Mouse (Mus musculus): Measurements from ENCODE around the gene Arhgap8. TPM values are rescaled to one million over a fixed set of nuclear protein-coding genes. Genes with fewer than 3 reads are reported as not detected.

Arhgap8 gene
- under 1 TPM; 0.30 to 0.60 TPM for total RNA-seq (2021)

DNA sequence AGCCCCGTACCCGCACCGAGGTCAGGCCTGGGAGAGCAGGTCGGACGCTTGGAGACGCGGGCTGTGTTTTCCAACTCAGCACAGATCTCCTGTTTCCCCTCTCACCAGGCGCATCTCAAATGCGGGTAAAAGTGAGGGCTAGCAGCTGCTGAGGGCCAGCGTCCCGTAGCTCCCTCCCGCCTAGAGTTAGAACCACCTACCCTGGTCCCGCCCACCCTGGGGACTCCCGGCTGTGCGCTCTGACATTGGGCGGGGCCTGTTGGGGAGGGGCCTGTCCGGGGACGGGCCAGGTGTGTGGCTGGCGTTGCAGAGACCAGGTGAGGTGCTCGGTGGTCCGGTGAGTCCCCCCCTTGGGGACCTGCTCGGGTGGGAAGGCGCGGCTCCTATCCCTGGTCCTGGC lies at the start of gene Arhgap8:
Gene Arhgap8, plus strand, starts transcription at position 262 of the 400 bp plus-strand sequence.
- no peak for DNase-seq (ENCODE audit: extremely low spot score in 1 of 2, low spot score in 2 of 2)
- intact Hi-C loops (cut with DNase I), result no loop called here

DNA sequence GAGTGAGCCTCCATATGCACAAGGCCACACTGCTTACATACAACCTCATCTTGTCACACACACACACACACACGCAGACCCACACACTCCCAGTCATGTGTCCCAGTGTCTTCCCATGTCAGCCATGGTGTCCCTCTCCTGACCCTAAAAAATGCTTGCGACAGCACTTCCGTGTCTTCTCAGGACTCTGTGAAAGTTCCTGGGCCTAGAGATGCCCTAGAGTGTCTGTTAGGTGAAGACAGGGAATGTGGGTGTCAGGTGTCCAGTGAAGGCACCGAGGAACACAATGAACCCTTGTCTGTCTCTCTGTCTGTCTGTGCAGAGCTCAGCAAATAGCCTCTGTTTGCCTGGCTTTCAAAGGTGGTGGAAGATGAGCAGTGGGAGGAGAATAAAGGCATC lies 49.2 kb upstream of the Arhgap8 start:
- no peak for DNase-seq (ENCODE audit: extremely low spot score in 1 of 2, low spot score in 2 of 2)
- intact Hi-C loops (cut with DNase I), result no loop called here

DNA sequence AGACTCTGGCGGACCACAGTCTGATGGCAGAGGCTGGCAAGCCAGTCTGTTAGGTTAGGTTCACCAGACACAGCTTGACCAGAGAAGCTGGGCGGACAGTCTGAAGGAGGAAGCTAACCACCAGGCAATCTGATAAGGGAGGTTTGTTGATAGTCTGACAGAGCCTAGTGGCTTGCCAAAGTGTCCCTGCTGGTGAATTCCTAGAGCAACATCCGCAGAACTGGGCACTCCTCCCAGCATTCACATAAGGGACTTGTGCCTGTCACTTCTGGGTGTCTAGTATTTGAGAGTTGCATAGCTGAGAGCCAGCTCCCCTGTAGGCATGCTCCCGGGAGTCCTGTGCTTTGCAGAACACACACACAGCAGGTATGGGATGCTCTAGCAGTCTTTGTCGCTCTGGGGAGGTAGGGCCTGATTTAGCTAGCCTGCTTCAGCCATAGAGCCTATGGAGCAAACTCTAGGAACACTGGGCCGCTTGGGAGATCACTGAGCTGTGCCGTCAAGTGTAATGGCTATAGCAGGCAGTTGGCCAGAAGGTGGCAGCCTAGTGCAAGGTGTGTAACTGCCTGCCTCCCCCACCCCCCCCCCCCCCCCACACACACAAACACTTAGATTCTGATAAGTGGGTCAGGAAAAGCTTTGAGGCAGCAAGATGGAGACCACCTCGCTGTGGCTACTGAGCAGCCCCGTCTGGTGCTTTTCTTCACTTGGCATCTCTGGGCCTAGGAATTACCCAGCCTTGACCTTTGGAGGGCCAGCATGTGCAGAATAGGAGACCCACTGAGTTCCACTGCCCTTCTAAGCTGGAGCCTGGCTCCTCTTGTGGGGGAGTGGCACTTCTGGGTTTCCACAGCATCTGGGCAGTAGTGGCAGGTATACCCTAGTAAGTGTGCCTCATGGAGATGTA lies 48.2 kb upstream of the Arhgap8 start:
- intact Hi-C loops (cut with DNase I), result no loop called here
- peak in 1 of 2 experiments; percentile 75 for DNase-seq (ENCODE audit: extremely low spot score in 1 of 2, low spot score in 2 of 2)

DNA sequence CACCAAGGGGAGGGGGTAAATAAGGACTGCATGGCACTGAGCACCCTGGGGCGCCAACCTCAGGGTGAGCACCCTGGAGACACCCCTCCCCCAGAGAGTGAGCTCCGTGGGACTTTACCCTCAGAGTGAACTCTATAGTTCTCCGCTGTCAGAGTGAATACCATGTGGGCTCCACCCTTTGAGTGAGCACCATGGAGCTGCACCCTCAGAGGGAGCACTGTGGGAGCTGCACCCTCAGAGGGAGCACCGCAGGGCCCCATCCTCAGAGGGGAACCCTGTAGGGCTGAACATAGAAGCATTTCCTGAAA lies 47.6 kb upstream of the Arhgap8 start:
- no peak for DNase-seq (ENCODE audit: extremely low spot score in 1 of 2, low spot score in 2 of 2)
- intact Hi-C loops (cut with DNase I), result no loop called here

DNA sequence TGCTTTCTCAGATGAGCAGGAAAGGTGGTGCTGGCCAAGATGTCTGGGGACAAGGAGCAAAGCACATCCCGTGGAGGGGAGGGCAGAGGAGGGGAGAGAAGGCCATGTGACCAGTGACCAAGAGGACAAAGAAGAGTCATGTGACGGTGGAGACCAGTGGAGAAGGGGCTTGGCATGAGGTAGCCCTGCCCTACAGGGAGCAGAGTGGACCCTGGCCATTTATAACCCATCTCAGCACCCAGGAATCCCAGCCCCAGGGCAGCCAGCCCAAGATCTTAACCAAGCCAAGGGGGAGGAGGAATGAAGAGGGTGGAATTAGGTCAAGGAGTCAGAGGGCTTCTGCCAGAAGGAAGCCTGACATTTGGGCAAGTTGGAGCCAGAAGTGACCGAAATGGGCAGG lies 47.2 kb upstream of the Arhgap8 start:
- DNase-seq (ENCODE audit: extremely low spot score in 1 of 2, low spot score in 2 of 2), result no peak
- intact Hi-C loops (cut with DNase I), result no loop called here

DNA sequence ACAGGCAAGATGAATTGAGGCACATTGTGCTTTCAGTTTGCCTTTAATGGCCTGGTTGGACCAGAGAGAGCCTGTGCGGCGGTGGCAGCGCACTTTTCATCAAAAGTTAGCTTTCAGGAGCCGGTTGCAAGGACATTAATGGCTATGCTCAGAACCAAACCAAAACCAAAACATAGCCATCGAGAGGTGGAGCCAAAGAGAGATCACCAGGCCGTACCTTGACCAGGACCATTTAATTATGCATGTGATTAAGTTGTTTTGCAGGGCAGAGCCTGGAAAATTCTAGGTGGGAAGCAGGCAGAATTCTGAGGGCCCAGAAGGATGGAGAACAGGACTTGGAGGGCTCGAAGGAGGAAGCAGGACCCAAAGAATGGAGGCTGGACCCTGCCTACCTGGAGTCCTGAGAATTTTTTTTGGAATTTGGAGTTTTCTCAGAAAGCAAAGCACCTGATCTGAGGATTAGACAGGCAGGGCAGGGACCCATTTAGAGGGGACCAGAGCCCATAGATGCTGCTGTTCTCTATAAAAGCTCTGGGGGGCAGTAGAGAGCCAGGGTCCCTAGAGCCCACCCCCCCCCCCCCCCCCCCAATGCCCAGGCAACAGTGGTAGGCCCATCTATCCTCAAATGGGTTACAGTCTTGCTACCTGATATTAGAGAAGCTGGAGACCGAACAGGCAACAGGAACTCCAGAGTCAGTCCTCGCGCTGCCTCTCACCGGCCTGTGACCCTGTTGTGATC lies 45.4 kb upstream of the Arhgap8 start:
- DNase-seq (ENCODE audit: extremely low spot score in 1 of 2, low spot score in 2 of 2), result no peak
- intact Hi-C loops (cut with DNase I), result no loop called here

DNA sequence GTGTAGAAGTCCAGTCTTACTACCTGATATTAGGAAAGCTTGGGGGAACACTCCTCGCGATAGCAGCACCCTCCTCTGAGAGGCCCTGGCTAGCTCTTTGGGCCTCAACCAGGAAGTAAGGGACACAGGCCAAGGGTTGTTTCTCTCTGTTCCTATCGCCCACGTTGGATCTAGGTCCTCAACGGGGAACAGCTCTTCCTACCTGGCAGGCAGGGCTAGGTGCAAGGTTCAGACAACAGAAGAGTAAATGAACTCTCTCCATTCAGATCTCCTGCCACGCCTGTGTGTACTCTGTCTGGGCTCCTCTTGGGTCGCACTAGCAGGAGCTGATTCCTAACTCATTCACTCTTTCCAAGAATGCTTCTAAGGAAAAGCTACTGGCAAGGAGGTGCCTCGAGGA lies 44.5 kb upstream of the Arhgap8 start:
- intact Hi-C loops (cut with DNase I), result no loop called here
- no peak for DNase-seq (ENCODE audit: extremely low spot score in 1 of 2, low spot score in 2 of 2)

DNA sequence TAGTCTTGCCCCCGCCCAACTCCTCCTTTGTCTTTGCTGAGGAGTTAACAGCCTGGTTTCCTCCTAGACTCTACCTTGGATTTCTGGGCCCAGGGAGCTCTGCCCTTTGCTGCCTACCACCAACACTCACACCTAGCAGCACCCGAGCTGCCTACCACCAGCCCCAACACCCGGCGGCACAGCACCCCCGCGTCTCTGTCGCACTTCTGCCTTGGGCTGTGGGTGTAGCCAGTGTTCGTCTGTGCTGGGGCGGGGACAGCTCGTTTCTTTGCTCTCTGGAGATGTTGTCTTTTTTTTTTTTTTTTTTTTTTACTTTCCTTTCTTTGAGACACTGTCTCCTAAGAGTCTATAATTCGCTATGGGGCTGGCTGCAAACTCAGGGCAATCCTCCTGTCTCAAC lies 41.9 kb upstream of the Arhgap8 start:
- DNase-seq (ENCODE audit: extremely low spot score in 1 of 2, low spot score in 2 of 2), result no peak
- intact Hi-C loops (cut with DNase I), result no loop called here

DNA sequence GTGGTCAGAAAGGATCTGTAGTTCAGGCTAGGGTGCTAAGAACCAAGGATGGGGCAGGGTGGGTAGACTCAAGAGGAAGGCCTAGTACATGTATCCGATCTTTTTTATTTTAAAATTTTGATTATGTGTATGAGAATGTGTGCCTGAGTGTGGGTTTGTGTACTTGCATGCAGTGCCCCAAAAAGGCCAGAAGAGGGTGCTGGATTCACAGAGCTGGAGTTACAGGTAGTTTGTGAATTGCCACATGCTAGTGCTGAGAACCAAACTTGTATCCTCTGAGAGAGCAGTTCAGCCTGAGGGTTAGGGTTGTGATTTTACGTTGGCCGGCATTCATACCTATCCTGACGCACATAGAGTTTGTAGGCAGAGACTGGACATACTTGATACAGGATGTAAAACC lies 40.8 kb upstream of the Arhgap8 start:
- intact Hi-C loops (cut with DNase I), result no loop called here

DNA sequence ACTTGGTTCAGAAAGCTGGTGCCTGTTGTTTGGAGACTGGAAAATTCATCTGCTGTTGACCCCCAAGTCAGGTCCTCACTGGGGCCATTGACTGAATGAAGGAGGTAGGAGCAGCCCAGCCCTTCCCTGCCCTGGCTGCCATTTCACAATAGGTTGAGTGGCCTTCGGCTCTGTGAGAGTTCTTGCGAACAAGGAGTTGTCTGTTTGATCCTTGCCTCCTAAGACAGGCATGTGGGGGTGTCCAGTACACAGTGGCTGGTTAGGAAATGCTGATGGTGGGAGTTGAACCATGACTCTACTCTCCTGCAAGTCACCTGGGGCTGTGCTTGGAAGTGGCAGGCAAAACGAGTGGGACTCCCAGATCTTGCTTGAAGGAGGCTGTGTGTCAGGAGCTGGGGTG lies 40.1 kb upstream of the Arhgap8 start:
- no peak for DNase-seq (ENCODE audit: extremely low spot score in 1 of 2, low spot score in 2 of 2)
- intact Hi-C loops (cut with DNase I), result no loop called here

More for the DNA sequence above, 40.8 kb upstream of the Arhgap8 start:
- no peak for DNase-seq (ENCODE audit: extremely low spot score in 1 of 2, low spot score in 2 of 2)

DNA sequence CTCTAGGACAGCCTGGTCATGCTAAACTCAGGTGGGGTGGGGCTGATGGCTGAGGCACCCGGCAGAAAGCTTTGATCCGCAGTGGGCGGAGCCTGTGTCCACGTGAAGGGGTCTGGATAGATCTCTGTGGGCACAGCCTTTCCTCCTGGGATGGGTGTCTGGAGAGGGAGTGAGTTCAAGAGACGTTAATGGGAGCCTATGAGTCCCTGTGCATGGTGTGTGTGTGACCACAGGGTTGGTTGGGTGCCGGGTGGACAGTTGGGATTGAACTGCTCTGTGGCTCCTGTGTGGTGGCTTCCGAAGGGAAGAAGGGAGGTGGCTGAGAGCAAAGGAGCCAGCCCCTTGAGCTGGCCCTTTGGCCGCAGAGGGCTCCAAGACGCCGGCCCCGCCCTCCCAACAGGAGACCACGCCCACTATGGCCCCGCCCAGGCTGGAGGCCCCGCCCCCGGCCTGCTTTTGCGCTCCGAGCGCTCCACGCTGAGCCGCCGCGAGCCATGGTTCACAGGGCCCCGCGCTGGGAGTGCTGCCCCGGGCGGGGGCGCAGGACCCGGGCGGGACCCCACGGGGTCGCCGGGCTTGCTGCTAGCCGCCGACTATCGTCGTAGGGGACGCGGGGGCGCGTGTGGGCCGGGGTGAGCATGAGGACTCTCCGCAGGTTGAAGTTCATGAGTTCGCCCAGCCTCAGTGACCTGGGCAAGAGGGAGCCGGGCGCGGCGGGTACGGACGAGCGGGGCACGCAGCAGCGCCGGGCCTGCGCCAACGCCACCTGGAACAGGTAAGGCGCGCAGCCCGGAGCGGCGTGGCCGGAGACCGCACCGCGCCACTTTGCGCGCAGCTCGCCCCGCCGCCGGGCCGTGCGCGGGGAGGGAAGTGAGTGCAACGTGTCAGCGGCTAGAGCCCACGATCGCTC lies 39.1 kb upstream of the Arhgap8 start:
- peak in 1 of 2 experiments; percentile 88 for DNase-seq (ENCODE audit: extremely low spot score in 1 of 2, low spot score in 2 of 2)

DNA sequence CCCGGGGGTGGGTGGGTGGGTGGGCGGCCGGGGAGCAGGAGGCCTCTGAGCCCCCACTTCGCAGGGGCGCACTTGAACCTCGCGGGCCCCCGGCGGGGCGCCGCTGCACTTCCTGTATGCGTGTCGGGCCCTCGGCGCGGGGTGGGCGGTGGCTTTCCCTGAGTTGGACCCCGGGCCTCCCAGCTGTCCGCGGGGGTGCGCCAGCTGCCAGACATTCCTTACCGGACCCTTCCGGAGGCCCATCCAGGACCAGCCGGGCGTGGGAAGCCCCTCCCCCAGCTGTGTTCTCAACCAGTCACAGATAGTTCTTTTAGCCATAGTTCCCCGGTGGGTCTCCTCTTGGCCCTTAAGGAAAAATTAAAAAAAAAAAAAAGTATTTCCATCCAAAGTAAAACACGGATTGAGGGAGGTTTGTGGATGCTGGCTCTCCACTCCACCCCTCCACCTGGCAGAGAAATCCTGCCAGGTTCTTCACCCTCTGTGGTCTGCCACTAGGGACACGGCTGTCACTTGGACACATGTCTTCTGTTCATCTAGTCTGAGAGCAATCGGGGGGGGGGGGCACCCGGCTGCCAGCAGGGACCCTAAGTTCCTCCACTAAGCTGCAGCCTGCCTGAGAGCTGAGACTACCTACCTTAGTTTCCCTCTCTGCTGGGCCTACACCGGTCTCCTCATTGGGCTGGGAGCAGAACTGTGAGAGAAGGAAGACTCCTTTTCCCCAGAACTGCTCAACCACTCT lies 38.2 kb upstream of the Arhgap8 start:
- intact Hi-C loops (cut with DNase I), result no loop called here
- peak in 1 of 2 experiments; percentile 88 for DNase-seq (ENCODE audit: extremely low spot score in 1 of 2, low spot score in 2 of 2)

More for the DNA sequence above, 39.1 kb upstream of the Arhgap8 start:
- intact Hi-C loops (cut with DNase I), result no loop called here

DNA sequence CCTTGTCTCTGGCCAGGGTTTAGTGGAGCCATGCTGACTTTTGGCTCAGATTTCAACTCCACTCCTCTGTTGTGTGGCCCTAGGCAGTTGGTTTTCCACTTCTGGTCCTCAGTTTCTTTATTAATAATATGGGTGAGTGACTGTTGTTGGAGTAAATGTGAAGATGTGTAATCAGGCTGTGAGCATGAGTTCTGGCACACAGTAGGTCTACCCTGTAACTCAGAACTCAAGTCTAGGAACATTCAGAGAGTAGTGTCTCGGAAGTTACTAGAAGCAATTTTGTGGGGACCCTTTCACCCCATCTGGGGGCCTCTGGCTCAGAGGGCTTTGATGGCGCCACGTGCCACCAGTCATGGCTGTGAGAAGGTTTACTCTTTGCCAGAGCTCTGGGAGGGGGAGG lies 37.6 kb upstream of the Arhgap8 start:
- intact Hi-C loops (cut with DNase I), result no loop called here
- DNase-seq (ENCODE audit: extremely low spot score in 1 of 2, low spot score in 2 of 2), result no peak

DNA sequence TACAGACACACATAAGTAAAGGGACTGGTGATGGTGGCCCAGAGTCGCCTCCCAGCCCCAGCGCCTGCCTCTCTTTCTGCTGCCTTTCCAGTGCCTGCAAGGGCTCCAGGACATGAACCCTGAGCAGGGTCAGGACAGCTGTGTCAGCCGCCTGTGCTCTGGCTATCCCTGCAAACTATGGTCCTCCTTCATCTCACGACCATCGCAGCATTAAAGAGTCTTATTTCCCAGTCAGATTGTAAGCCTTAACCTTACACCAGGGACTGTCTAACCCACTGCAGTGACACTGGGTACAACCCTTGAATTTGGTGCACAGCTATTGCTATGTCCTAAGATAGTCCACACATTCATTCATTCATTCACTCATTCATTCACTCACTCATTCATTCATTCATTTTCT lies 37.0 kb upstream of the Arhgap8 start:
- DNase-seq (ENCODE audit: extremely low spot score in 1 of 2, low spot score in 2 of 2), result no peak
- intact Hi-C loops (cut with DNase I), result no loop called here

DNA sequence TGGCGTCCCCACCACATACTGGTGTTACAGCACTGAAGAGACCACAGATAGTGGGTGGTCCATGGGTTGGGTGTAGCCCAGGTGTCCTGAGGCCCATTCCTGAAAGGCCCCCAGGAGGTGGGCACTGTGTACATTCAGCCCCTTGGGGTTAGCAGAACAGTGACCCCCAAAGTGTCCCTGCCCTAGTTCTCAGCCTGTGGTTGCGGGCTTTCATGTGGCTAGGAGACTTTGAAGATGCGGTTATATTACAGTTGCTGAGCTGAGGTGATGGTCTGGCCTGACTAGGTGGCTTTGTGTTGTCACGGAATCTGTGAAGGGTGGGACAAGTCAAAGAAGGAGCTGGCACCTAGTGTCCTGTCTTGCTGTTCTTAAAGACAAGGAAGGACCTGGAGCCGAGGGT lies 35.3 kb upstream of the Arhgap8 start:
- DNase-seq (ENCODE audit: extremely low spot score in 1 of 2, low spot score in 2 of 2), result no peak
- intact Hi-C loops (cut with DNase I), result no loop called here

DNA sequence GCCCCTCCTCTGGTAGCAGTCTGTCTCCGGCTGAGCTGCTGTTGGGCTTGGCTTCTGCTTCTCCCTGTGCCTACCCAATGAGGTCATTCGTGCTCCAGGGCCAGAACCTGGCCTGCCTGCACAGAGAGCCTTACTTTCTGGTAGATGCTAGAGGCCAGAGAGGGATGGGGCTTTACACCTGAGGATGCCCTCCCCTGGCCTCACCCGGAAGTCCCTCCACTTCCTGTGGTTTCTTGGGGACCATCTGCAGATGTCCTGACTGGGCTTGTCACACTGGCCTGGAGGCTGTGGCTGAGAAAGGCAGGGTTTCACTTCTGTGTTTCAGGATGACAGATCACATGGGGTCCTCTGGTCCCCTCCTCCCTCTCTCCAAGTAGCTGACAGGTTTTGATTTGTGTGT lies 34.4 kb upstream of the Arhgap8 start:
- no peak for DNase-seq (ENCODE audit: extremely low spot score in 1 of 2, low spot score in 2 of 2)
- intact Hi-C loops (cut with DNase I), result no loop called here

DNA sequence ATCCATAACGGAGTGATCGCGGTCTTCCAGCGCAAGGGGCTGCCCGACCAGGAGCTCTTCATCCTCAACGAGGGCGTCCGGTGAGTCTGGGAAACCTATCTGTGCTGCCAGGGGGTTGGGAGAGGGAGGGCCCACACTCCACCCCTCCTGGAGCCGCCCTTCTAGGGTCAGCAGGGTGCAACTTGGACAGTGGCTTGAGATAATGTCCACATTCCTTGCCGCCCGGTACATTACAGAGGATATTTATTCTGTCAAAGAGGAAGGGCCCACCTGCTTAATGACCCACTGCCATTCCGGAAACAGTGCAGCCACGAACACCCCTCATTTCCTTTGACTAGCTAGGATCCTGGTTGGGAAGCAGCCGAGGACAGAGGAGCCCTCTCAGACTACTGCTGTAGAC lies 31.9 kb upstream of the Arhgap8 start:
- DNase-seq (ENCODE audit: extremely low spot score in 1 of 2, low spot score in 2 of 2), result peak in 1 of 2 experiments; percentile 57
- intact Hi-C loops (cut with DNase I), result no loop called here

DNA sequence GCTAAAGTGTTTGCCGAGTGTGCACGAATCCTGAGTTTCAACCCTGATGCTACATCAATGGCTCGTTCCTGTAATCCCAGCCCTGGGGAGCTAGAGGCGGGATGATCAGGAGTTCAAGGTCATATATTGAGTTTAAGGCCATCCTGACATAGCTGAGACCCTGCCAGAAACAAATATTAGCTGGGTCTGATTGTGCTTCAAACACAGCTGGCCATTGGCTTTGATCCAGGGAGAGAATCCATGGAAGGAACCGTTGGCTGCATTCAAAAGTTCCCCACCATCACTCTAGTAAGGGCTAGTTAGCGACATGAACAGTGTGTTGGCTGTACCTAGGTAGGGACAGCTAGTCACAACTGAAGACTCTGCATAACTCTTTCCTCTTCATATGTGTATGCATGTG lies 30.5 kb upstream of the Arhgap8 start:
- intact Hi-C loops (cut with DNase I), result no loop called here
- DNase-seq (ENCODE audit: extremely low spot score in 1 of 2, low spot score in 2 of 2), result no peak

DNA sequence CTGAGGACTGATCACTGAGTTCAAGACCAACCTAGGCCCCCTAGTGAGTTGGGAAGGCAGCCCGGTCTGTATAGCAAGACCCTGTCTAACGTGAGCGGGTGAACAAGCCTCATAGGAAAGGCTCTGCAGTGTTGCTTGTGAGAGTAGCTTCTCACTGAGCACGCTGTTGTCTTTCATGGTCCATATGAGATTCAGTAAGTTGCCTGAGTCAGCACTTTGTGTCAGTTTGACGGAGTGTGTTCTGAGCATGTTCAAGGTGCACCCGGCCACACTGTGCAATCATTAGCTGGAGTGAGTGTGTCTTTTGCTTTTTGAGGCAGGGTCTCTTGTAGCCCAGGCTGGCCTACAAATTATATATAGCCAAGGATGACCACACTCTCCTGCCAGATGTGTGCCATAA lies 28.3 kb upstream of the Arhgap8 start:
- intact Hi-C loops (cut with DNase I), result no loop called here
- no peak for DNase-seq (ENCODE audit: extremely low spot score in 1 of 2, low spot score in 2 of 2)
